Mouse (Mus musculus) C2C12 (cell line): Measurements from ENCODE around the gene Cdk19.

Experiments
- CTCF ChIP-seq: IDR thresholded peaks from one replicate; pipeline ENCODE4 v1.5.1; 2011; ENCODE audit not compliant: control insufficient read depth, insufficient read depth, insufficient read length
- MYOG ChIP-seq: IDR thresholded peaks from one replicate; pipeline ENCODE4 v1.6.1; 2011; ENCODE audit not compliant: control insufficient read depth, insufficient read length; ENCODE audit errors: extremely low read depth
- USF1 ChIP-seq: IDR thresholded peaks from one replicate; pipeline ENCODE4 v1.6.1; 2011; ENCODE audit warnings: low read depth, mild to moderate bottlenecking, control low read depth, moderate library complexity

DNA sequence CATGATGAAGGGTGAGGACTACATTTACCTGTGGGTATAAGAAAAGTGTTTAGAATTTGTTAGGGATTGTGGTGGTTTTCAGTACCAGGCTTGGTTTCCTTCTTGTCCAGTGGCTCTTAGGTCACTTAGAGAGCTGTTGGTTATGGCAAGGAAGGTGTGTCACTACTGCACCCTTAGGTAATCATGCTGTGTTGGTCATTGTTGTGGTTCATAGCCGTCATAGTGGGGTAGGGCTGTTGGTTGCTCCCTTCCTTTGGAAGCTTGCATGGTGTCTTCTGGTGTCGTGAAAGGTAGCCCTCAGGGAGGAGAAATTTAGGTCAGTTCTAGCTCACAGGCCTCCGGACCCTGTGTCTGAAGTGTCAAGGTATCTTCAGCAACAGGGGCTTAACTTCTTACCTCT is 46.0 kb downstream of the Cdk19 start:
- no peak for TF ChIP-seq CTCF
- no peak for TF ChIP-seq USF1
- no peak for TF ChIP-seq MYOG
